11 mouse cellular contexts compared by ENCODE assay signal in the genomic region with DNA sequence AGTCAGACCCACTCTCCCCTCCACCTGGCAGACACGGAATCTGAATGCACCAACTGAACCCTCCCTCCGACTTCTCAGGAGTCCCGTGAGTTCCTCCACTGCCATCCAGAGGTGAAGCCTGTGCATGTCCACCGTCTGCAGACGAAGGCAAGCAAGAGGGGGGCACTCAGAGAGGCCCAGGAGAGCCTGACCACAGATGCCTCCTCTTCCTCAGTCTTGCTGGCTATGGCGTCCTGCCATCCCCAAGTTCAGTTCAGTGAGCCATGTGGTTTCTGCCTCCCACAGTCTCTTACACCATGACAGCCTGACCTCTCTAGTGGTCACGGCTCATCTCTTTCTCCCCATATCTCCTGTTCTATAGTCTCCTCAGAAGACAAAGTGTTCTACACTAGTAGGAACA. TPM values are rescaled to one million over a fixed set of nuclear protein-coding genes. Genes with fewer than 3 reads are reported as not detected.
DNase-seq lines count a peak whose midpoint lies in the region; ATAC-seq and TF ChIP-seq lines count a peak whose summit lies in the region.
"Had no signal": no experiment of that assay in that cellular context is flagged by ENCODE, and none has a peak within 500 bp of the region (broad histone marks: within the 10 kb centered on the region; RNA-seq: fewer than 3 reads in every experiment).

No protein-coding gene starts in this region.

- no peak overlapping the region for H3K4me3 ChIP-seq in kidney, postnatal 0 days (replicated peaks; ENCODE audit: low read depth, low read length)
- H3K4me3 ChIP-seq in brown adipose tissue, adult 24 weeks (ENCODE audit: insufficient read depth, low read depth, low read length) = no peak overlapping the region
- no peak overlapping the region for H3K4me3 ChIP-seq in liver, embryonic 15.5 days (replicated peaks)
- H3K4me3 ChIP-seq in stomach, postnatal 0 days (ENCODE audit: low read depth, low read length) = no peak overlapping the region
- H3K4me3 ChIP-seq: embryonic facial prominence, embryonic 13.5 days had no signal

- no peak overlapping the region for H3K4me2 ChIP-seq in kidney, postnatal 0 days (ENCODE audit: low read length)
- no peak overlapping the region for H3K4me2 ChIP-seq in liver, embryonic 15.5 days
- H3K4me2 ChIP-seq in stomach, postnatal 0 days (replicated peaks; ENCODE audit: low read depth) = no peak overlapping the region
- H3K4me2 ChIP-seq: embryonic facial prominence, embryonic 13.5 days had no signal

- peak; percentile 45 for TF ChIP-seq CTCF in kidney, postnatal 0 days (IDR thresholded peaks at IDR 0.05; ENCODE audit: low read depth)
- peak; percentile 46 for TF ChIP-seq CTCF in stomach, postnatal 0 days (IDR thresholded peaks at IDR 0.05; ENCODE audit: low read depth)

- no peak for TF ChIP-seq EP300 in stomach, postnatal 0 days (optimal IDR thresholded peaks at IDR 0.05)

- H3K27me3 ChIP-seq in kidney, postnatal 0 days (ENCODE audit: insufficient read depth, low read length) = no peaks in the 10 kb centered on the region
- H3K27me3 ChIP-seq in liver, embryonic 15.5 days = no peaks in the 10 kb centered on the region
- no peaks in the 10 kb centered on the region for H3K27me3 ChIP-seq in stomach, postnatal 0 days (ENCODE audit: control insufficient read depth, insufficient read depth, low read length)
- H3K27me3 ChIP-seq: embryonic facial prominence, embryonic 13.5 days had no signal

- DNase-seq in kidney, postnatal 0 days (ENCODE audit: low spot score) = peak; percentile 18
- DNase-seq in kidney, postnatal 36 days = no peak
- DNase-seq in stomach, postnatal 0 days (ENCODE audit: low spot score) = no peak
- no peak for DNase-seq in left cerebral cortex, postnatal 4 days
- DNase-seq in neural tube, embryonic 10.5 days (ENCODE audit: extremely low spot score, low spot score) = no peak
- DNase-seq: forebrain, postnatal 0 days; kidney, postnatal 25 days had no signal

- H3K4me1 ChIP-seq in kidney, postnatal 0 days (replicated peaks; ENCODE audit: insufficient read depth, low read length) = peaks cover 11% of the 10 kb centered on the region
- peaks cover 37% of the 10 kb centered on the region for H3K4me1 ChIP-seq in brown adipose tissue, adult 24 weeks (ENCODE audit: control insufficient read depth, insufficient read depth, insufficient read length, low read length)
- peaks cover 28% of the 10 kb centered on the region for H3K4me1 ChIP-seq in liver, embryonic 15.5 days (replicated peaks)
- H3K4me1 ChIP-seq in stomach, postnatal 0 days (replicated peaks; ENCODE audit: control insufficient read depth, insufficient read depth) = peaks cover 9% of the 10 kb centered on the region; the same call in 1 of the 2 replicates

- no peak overlapping the region for H3K9ac ChIP-seq in kidney, postnatal 0 days (ENCODE audit: low read depth, low read length)
- no peak overlapping the region for H3K9ac ChIP-seq in liver, embryonic 15.5 days
- H3K9ac ChIP-seq in stomach, postnatal 0 days (ENCODE audit: low read length) = no peak overlapping the region
- H3K9ac ChIP-seq: embryonic facial prominence, embryonic 13.5 days; forebrain, postnatal 0 days had no signal

- no peaks in the 10 kb centered on the region for H3K9me3 ChIP-seq in kidney, postnatal 0 days (replicated peaks; ENCODE audit: low read length)
- no peaks in the 10 kb centered on the region for H3K9me3 ChIP-seq in liver, embryonic 15.5 days (replicated peaks)
- no peaks in the 10 kb centered on the region for H3K9me3 ChIP-seq in stomach, postnatal 0 days (ENCODE audit: control insufficient read depth, low read length)
- H3K9me3 ChIP-seq: embryonic facial prominence, embryonic 13.5 days; G1E had no signal

- peak; percentile 34; the same call in 1 of the 2 replicates for ATAC-seq in kidney, postnatal 0 days (replicated peaks; ENCODE audit: low FRiP score, low read depth)
- ATAC-seq in liver, embryonic 15.5 days (ENCODE audit: insufficient read depth) = no peak
- no peak for ATAC-seq in stomach, postnatal 0 days (ENCODE audit: low FRiP score, low TSS enrichment)
- ATAC-seq: forebrain, postnatal 0 days had no signal

- H3K27ac ChIP-seq in kidney, postnatal 0 days = peak overlapping the region; percentile 20; the same call in 1 of the 2 replicates
- H3K27ac ChIP-seq in brown adipose tissue, adult 24 weeks (replicated peaks; ENCODE audit: low read depth, low read length) = peak overlapping the region; percentile 53; the same call in 1 of the 2 replicates
- peak overlapping the region; percentile 57 for H3K27ac ChIP-seq in liver, embryonic 15.5 days (replicated peaks)
- no peak overlapping the region for H3K27ac ChIP-seq in stomach, postnatal 0 days (replicated peaks)
- H3K27ac ChIP-seq: embryonic facial prominence, embryonic 13.5 days had no signal

- WGBS in kidney, postnatal 0 days = 47% methylated on average over 7 of the region's 7 CpGs
- WGBS in liver, embryonic 15.5 days (ENCODE audit: insufficient replicate concordance) = 49% methylated on average over 7 of the region's 7 CpGs
- WGBS in stomach, postnatal 0 days = 68% methylated on average over 7 of the region's 7 CpGs

- intact Hi-C loops in left cerebral cortex, postnatal 4 days (cut with DNase I) = no loop called here

- peaks cover 24% of the 10 kb centered on the region for H3K36me3 ChIP-seq in kidney, postnatal 0 days (ENCODE audit: insufficient read depth, low read length)
- peaks cover 10% of the 10 kb centered on the region; the same call in 1 of the 2 replicates for H3K36me3 ChIP-seq in liver, embryonic 15.5 days (replicated peaks)
- H3K36me3 ChIP-seq in stomach, postnatal 0 days (ENCODE audit: control insufficient read depth, insufficient read depth, low read length) = peaks cover 15% of the 10 kb centered on the region

RNA-seq across cellular contexts. Expression of a gene that starts 9.2 kb away (rescaled TPM):
- 36.5 and 45.5 TPM in 2 replicates for polyA plus RNA-seq in kidney, postnatal 0 days (2015; fragmentation: Nextera tagmentation; extraction: Ambion mirVana)
- polyA plus RNA-seq in brown adipose tissue, adult 24 weeks (2012; ENCODE audit: insufficient read depth, insufficient read length, missing spikeins) = 9.3 and 12.8 TPM in 2 replicates
- 5.6 and 5.7 TPM in 2 replicates for polyA plus RNA-seq in liver, embryonic 15.5 days (2015; fragmentation: Nextera tagmentation; extraction: Ambion mirVana)
- 35.0 and 38.6 TPM in 2 replicates for polyA plus RNA-seq in stomach, postnatal 0 days (2015; fragmentation: Nextera tagmentation; extraction: Ambion mirVana)
- total RNA-seq in left cerebral cortex, postnatal 4 days (2021) = 100 to 1,000 TPM; 184 to 193 TPM

RNA-seq across cellular contexts. Expression of a gene that starts 50.3 kb away (rescaled TPM):
- 18.2 and 19.3 TPM in 2 replicates for polyA plus RNA-seq in kidney, postnatal 0 days (2015; fragmentation: Nextera tagmentation; extraction: Ambion mirVana)
- 3.9 and 4.8 TPM in 2 replicates for polyA plus RNA-seq in brown adipose tissue, adult 24 weeks (2012; ENCODE audit: insufficient read depth, insufficient read length, missing spikeins)
- 16.3 and 17.5 TPM in 2 replicates for polyA plus RNA-seq in liver, embryonic 15.5 days (2015; fragmentation: Nextera tagmentation; extraction: Ambion mirVana)
- polyA plus RNA-seq in stomach, postnatal 0 days (2015; fragmentation: Nextera tagmentation; extraction: Ambion mirVana) = 9.6 and 12.0 TPM in 2 replicates
- total RNA-seq in left cerebral cortex, postnatal 4 days (2021) = 10 to 100 TPM; 22.6 to 23.5 TPM

RNA-seq across cellular contexts. Expression of a gene that starts 51.8 kb away (rescaled TPM):
- polyA plus RNA-seq in kidney, postnatal 0 days (2015; fragmentation: Nextera tagmentation; extraction: Ambion mirVana) = 70.2 and 74.7 TPM in 2 replicates
- polyA plus RNA-seq in brown adipose tissue, adult 24 weeks (2012; ENCODE audit: insufficient read depth, insufficient read length, missing spikeins) = 9.6 and 11.6 TPM in 2 replicates
- polyA plus RNA-seq in liver, embryonic 15.5 days (2015; fragmentation: Nextera tagmentation; extraction: Ambion mirVana) = 0.54 and 0.76 TPM in 2 replicates
- 2.1 and 3.1 TPM in 2 replicates for polyA plus RNA-seq in stomach, postnatal 0 days (2015; fragmentation: Nextera tagmentation; extraction: Ambion mirVana)
- 1 to 10 TPM; 2.6 to 3.4 TPM for total RNA-seq in left cerebral cortex, postnatal 4 days (2021)
- polyA plus RNA-seq: G1E had no signal
